Mouse (Mus musculus) frontal cortex, adult (tissue): Measurements from ENCODE around the gene Akap1.
"Not testable (repeated sequence)": the region's sequence is repeated elsewhere in the genome, so short reads cannot be mapped to it uniquely, and the experiment has no call there.

ENCODE experiments used
- ATAC-seq: cut with Nextera tagmentation; 2 replicates; pipeline ENCODE4 v1.9.2; 2017; ENCODE audit warnings: mild to moderate bottlenecking, moderate library complexity, mixed read lengths; ENCODE audit not compliant: low TSS enrichment

Gene Akap1

GRCm38 (mm10) chr11:88864458-88865197 is at the start of gene Akap1:
Gene Akap1, minus strand, starts transcription at chr11:88864586.
- peak; percentile 96 for ATAC-seq

DNA sequence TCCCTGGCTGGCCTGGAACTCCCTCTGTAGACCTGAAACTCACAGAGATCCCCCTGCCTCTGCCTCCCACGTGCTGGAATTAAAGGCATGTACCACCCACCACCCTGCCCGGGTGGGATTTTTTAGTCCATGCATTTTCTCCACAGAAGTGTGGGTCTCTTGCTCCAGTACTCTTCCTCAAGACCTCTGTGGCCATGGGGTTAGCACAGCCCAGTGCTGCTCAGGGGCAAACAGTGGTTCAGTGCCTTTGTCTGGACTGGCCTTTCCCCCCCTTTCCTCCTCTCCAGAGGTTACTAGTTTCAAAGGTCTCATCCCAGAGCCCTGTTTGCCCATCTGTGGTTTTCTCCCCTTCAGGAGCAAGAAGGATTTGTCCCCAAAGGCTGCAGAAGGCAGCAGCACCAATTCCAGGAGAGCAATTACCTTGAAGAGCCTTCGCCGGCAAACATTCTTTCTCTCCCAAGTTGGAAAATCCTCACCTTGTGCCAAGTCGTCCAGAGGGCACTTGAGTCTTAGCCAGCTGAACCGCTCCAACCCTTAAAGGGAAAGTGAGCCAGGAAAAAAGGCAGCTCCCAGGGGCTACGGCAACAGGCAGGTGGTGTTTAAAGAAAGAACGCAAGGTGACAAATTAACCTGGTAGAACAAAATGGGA is 45.1 kb upstream of the Akap1 start:
- ATAC-seq = no peak

DNA sequence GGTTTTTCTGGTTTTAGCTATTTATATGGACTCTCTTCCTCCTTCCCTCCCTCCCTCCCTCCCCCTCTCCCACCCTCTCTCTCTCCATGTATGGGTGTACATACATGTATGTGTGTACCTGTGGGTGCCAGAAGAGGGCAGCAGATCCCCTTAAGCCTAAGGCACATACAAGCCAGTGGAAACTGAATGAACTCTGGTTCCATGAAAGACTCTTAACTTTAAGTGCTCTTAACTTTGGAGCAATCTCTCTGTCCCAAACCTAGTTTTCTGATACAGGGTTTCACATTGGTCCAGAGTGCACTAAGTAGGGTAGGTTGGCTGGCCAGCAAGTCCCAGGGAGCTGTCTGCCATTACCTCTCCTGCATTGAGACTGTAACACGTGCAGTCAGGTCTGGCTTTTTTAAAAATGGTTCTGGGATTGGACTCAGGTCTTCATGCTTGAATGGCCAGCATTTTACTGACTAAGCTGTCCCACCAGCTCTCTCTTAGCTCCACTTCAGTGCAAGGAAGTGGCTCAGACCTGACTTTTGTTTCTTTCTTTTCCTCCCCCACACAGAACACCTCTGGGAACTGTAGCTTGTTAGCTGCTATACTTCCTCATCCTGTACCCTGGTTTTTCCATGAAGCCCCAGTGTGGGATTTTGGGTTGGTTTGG is 44.3 kb upstream of the Akap1 start:
- ATAC-seq = peak; percentile 88

DNA sequence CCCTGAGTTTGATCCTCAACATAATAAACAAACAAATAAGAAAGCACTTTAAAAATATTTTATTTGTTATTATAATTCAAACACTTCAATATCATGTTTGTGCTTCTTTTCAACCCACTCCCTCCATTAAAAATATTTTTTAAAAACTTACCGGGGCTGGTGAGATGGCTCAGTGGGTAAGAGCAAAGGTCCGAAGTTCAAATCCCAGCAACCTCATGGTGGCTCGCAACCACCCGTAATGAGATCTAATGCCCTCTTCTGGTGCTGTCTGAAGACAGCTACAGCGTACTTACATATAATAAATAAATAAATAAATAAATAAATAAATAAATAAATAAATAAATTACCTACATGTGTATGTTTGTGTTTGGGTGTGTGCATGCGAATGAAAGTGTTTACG is 43.5 kb upstream of the Akap1 start:
- no peak for ATAC-seq

- no peak for ATAC-seq
These were observed 41.2 kb upstream of the Akap1 start for GRCm38 (mm10) chr11:88905621-88906020.

GRCm38 (mm10) chr11:88904080-88904479 is 39.7 kb upstream of the Akap1 start:
- ATAC-seq = no peak

- ATAC-seq = no peak
These were observed 38.4 kb upstream of the Akap1 start for GRCm38 (mm10) chr11:88902762-88903161.

DNA sequence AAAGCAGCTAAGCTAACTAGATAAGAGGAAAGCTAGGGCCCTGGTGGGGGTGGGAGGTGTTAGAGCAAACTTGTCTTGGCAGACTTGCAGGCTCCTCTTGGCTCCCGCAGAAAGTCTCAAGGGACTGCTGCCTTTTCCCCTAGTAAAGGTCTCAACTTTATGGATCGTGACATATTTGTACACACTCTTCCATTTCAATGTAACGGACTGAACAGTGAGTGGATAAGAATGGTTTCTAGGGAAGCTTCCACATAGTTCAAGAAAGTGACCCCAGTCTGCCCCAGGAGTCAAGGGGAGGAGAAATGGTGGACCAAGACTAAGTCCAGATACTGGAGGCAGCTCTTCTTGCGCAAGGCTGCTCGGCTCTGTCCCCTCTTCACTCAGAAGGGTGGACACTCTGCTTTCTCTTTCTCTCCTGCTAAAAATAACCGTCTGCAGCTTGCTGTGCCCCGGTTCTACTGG is 37.0 kb upstream of the Akap1 start:
- ATAC-seq = peak; percentile 64; the same call in 1 of the 2 replicates

DNA sequence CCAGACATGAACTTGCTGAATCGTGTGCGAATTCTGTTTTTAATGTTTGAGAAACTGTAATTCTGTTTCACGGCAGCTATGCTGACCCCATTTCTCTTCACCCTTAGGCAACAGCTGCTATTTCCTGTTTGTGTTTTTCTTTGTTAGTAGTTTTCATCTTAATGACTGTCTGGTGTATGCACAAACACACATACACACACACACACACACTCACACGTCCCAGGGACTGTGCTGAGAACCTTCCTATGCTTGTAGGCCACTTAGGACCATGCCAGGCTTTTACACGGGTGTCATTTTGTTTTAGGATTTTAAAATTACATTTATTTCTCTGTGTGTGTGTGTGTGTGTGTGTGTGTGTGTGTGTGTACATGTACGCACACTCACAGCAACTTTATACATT is 35.2 kb upstream of the Akap1 start:
- ATAC-seq = no peak

GRCm38 (mm10) chr11:88898380-88898763 is 34.0 kb upstream of the Akap1 start:
- no peak for ATAC-seq

DNA sequence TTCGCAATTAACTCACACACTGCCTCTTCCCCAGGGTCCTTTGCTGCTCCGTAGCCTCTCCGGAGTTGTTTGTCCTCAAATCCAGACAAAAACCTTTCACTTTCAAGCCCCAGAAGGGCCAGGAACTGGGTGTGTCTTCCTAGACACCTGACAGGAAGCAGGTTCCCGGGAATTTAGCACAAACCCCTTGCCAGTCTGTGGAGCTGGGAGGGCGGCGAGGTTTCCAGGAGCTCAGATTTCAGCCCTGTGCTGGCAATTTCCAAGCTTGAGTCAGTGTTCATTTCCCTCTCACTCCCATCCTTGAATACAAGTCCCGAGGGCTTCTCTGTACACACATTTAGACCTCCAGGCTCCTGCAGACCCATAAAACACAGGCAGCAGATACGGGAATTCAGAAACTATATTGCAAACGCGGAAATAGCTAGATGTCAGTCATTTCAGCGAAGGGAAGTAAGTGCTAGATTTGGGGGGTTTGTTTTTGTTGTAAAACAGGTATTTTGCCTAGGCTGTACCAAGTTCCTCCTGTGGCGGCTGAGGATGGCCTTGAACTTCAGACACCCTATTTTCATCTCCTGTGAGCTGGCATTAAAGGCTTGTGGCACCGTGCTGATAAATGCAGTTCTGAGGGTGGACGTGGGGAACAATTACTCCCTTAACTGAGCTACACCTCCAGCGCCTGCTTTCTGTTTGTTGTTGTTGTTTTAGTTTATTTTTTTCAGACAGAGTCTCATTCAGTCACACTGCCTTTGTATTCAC is 33.4 kb upstream of the Akap1 start:
- no peak for ATAC-seq

- not testable (repeated sequence) for ATAC-seq
These were observed 31.4 kb upstream of the Akap1 start for GRCm38 (mm10) chr11:88895800-88896232.

GRCm38 (mm10) chr11:88895235-88895634 is 30.8 kb upstream of the Akap1 start:
- not testable (repeated sequence) for ATAC-seq

- ATAC-seq = not testable (repeated sequence)
These were observed 29.9 kb upstream of the Akap1 start for GRCm38 (mm10) chr11:88894279-88894678.

GRCm38 (mm10) chr11:88893501-88893900 is 29.1 kb upstream of the Akap1 start:
- not testable (repeated sequence) for ATAC-seq

- not testable (repeated sequence) for ATAC-seq
These were observed 28.4 kb upstream of the Akap1 start for GRCm38 (mm10) chr11:88892789-88893188.

DNA sequence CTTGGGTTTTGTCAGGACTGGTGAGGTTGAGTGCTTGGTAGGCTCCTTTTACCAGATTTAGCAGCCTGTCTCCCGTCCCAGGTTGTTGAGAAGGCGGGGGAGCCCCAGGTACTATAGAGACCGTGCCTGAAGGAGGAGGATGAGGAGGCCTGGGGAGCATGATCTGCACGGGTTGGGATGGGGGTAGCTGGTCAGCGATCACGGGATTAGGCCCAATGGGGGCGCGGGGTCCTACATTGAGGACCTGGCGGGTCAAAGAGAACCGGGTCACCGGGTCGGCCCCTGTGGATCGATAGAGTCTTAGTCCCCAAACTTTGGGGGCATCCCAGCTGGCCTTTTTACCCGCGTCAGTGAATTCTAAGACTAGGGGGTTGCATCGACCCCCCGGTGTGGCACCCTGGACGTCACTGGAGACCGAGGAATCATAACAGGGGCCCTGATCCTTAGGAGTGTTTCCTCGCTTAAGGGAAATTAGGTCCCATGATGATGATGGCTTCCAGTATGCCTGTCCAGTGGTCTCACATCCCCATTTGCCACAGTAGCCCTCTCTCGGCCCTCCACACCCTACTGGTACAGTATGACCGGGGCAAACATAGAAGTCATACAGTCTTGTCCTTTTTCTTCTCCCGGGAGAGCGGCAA is 27.7 kb upstream of the Akap1 start:
- not testable (repeated sequence) for ATAC-seq

- ATAC-seq = not testable (repeated sequence)
These were observed 27.1 kb upstream of the Akap1 start for GRCm38 (mm10) chr11:88891446-88891845.

DNA sequence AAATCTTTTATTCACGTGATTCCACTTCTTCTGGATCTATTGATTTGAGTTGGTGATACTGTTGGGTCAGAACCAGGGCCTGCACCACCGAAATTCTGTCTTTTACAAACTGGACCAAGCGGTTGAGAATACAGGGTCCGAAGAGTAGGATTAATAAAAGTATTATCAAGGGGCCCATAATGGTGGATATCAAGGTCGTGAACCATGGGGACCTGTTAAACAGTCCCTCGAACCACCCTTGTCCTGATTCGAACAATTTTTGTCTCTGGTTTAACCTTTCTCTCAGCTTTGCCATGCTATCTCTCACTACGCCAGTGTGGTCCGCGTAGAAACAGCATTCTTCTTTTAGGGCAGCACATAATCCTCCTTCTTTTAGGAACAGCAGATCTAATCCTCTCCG is 26.5 kb upstream of the Akap1 start:
- not testable (repeated sequence) for ATAC-seq

DNA sequence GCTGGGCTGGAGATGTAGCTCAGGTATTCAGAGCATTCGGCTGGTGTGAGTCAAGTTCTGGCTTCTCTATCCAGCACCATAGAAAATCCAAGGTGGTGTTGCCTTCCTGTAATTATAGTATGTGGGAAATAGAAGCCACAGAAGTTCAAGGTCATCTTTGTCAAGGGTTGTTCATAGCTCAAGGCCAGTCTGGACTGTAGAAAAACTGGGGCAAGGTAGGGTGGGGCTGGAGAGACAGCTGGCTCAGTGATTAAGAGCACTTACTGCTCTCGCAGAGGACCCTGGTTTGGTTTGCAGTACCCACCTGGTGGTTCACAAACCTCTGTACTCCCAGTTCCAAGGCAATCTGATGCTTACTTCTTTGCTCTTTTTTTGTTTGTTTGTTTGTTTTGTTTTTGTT is 24.6 kb upstream of the Akap1 start:
- no peak for ATAC-seq

DNA sequence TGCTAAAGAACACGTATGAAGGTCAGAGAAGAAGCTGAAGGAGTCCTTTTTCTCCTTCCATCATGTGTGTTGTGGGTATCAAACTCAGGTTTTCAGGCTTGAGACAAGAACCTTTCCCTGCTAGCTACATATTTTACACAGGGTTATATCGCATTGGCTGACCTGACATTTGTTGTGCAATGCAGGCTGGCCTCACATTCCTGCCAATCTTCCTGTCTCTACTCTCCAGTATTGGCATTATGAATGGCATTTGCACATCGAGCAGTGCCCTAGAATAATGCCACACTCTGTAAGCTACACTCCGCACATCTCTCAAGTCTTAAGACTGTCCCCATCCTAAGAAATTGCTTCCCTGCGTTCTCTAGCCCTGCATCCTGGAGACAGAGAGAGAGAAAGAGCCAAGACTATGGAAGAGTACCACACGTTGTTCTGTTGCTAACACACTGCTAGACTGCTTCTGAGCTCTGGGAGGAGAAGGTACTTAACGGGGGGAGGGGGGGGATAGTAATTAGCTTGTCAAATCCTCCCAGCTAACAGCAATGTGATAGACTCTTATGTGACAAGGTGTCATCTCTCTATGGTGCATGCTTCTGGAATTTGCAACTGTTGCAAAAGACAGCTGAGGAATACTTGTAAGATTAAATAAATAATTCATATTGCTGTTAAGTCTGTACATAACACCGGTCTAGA is 20.1 kb upstream of the Akap1 start:
- no peak for ATAC-seq
